Mouse (Mus musculus) T-cell, adult 66 days (primary cell): ENCODE measurements around the gene 4932438A13Rik. TPM values are rescaled to one million over a fixed set of nuclear protein-coding genes. Genes with fewer than 3 reads are reported as not detected.

ENCODE experiments used
- total RNA-seq, 2 experiments: library from RNA; stranded (reverse); gene quantifications; 3 replicates in 1 of 2; 4 replicates in 1 of 2; pipeline ENCODE4 v1.2.4; 2023

Gene 4932438A13Rik
- total RNA-seq = 100 to 1,000 TPM; 206 to 215 TPM

GRCm38 (mm10) chr3:36862721-36863275 is at the start of gene 4932438A13Rik:
TSS of gene 4932438A13Rik (plus strand) at chr3:36863104.

DNA sequence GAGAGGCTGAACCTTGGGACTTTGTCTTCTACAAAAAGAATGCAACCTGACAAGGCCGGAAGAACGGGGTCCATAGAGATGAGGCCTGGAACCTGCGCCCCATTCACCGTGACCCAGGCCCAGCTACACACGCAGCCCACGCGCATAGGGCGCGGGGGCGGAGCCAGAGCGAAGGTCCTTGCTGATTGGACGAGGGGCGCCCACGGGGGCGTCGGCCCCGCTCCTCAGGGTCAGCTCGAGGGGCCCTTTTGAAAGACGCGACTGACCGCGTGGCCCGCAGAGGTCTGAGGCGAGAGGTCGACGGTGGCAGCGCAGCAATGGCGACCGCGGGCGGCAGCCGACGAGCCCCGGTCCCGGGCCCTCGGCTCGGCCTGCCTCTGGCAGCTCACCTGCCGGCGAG is 200.5 kb downstream of the 4932438A13Rik start, which contains the start of gene Adad1:
Gene Adad1 (plus strand): TSS at position 122 of the 400 bp plus-strand sequence.

Other genes starting within 250 kb of the 4932438A13Rik start
- gene Bbs7, start 249.6 kb upstream of the 4932438A13Rik start, total RNA-seq = 1 to 10 TPM; 1.5 to 2.2 TPM
- not detected for gene Trpc3, start 172.9 kb upstream of the 4932438A13Rik start, total RNA-seq
- not detected for gene Adad1, start 200.4 kb downstream of the 4932438A13Rik start, total RNA-seq